Mouse (Mus musculus) kidney, adult 18-20 months (tissue): Measurements from ENCODE around the gene Tex14.

Experiments
- DNase-seq: peaks from one replicate; pipeline ENCODE4 v3.0.0; 2021

Tex14 gene

GRCm38 (mm10) chr11:87573751-87574150 is 168.9 kb downstream of the Tex14 start:
- DNase-seq: no peak

DNA sequence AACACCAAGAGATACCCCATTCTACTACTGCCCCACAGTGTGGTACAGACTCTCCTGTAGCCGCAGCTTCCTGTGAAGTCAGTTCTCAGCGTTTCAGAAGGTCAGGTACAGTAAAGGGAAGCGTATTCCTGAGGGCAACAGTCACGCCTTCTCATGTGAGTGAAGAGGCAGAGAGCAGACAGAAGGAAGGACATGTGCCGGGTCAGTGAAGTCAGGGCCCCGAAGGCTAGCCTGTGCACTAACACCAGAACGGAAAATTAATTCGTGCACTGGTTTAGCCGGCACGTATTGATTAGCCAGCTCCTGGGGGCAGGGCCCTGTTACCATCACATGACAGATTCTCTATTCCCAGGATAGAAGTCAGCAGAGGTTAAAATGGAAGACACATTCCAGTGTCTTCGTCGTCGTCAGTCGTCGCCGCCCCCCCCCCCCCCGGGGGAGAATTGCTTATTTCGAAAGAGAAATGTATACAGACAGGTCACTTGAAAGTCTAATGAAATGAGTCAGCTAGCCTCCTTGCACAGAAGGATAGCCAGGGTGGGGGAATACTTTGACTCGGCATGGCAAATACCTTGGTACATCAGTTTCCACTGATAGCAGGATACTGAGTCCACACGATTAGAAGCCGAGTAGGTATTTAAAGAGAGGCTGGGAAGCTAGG is 169.8 kb downstream of the Tex14 start:
- no peak for DNase-seq

DNA sequence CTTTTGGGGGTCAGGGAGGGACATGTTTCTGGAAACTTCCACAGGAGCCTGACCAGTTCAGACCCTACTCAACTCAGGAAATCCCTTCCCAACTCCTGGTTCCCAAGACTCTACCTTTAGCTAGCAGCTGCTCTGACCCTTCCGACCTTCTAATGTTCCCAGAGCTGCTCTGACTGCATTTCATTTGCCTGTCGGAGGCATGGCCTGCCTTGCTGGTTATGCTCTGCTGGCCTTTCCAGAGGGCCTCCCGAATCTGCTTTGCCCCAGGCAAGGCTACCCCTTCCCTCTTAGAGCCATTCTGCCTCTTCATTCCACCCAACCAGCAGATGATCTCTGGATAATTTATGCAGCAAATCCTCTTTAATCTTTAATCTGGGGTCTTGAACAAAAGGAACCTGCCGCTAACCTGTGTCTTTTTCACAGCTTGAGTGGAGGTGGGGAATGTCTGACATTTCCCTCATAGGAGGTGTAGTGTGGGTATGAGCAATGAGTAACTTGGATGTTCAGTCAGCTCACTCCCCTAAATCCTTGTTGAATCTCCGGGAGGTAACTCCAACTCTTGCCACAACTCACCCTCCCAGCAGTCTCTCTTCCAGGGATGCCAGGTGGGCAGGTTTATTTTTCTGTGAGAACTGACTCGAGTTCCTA is 172.9 kb downstream of the Tex14 start:
- peak; percentile 43 for DNase-seq

GRCm38 (mm10) chr11:87578249-87578962 is 173.5 kb downstream of the Tex14 start:
- peak; percentile 78 for DNase-seq

DNA sequence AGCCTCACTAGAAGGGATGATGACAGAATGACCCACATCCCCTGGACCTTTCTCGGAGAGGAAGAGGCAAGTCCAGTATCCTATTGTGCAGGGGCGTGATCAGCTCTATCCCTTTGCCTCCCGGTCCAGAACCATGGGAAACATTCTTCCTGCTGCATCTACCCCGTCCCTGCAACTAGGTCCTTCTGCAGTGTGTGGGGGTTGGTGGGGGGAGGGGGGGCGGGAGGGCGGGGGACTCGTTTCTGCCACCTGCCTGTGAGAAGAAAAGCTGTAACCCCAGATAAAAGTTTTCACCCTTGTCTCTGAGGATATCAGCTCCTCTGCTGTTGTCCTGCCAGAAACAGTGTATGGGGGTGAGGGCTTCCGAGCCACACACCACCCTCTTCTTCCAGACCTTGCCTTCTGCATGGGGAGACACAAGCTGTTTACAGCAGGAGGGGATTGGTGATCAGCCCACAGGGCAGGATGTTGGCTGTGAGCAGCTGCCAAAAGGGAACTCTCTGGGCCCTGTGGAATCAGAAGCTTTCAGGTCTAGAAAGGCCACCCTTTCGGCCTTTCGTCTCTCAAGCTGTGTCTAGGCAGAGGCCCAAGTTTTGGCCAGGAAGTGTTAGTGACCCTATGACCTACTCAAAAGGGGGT is 174.2 kb downstream of the Tex14 start:
- DNase-seq: peak; percentile 42

GRCm38 (mm10) chr11:87579713-87580112 is 174.8 kb downstream of the Tex14 start:
- DNase-seq: no peak

- DNase-seq: no peak
Observed at GRCm38 (mm10) chr11:87580543-87581085, 175.7 kb downstream of the Tex14 start.

DNA sequence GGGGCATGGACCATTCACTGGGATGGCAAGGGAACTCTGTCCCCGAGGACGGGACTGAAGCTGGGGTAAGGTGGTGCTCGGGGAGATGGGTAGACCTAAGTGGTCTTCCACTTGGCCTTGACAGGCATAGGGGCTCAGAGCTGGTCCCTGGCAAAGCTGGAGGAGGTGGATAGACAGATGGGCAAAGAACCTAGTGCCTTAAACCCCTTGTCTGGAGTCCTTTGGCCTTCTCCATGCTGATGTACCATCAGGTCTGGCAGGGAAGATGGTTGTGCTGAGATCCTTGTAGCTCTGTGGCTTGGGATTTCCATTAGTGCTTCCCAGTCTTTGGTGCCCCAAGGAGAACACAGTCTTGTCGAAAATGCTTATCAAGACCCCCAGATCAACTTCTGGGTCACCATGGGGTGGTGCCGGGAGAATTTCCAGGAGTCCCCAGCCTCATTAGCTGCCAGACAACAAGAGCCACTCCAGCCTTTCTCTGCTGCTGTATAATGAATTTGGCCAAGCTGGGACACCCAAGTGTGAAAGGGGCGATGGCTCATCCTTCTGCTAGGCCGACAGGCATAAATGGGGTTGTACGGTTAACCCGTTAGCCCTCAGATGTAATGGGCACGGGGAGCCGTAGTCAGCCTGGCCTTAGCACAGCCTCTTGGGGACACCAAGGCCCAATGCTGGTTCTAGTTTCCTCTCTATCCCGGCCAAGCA is 176.4 kb downstream of the Tex14 start:
- no peak for DNase-seq

DNA sequence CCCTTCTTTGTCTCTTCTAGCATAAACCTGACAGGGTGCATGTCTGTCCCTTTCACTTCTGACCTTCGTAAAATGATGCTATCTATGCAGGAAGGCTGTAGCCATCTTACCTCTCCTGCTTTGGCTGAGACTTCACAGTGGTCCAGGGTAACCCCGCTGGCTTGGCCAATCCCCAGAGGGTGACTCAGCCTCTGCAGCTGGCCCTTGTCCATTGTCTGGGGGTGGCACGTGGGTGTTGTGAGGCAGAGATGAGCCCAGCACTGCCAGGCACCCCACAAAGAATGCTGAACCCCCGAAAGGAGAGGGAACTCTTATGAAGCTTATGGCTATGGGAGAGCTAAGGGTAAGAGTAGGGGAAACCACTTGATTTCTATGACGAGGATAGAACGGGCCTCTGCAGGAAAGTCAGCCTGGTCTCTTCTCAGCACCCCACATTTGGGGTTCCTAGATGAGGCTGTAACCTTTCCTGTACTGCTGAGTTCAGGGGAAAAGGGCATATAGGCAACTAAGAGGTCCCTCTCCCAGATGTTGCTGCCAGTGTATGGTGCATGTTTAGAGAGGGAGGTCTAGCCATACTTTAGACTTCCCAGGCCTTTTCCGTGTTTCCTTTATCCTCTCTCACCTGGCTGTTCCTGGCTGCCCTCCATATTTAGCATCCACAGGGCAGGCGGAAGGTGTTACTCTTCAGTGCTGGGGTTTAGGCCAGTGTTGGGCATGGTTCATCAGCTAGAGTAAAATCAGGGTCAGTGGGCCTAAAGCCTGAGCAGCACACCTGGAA is 177.3 kb downstream of the Tex14 start:
- DNase-seq: no peak

DNA sequence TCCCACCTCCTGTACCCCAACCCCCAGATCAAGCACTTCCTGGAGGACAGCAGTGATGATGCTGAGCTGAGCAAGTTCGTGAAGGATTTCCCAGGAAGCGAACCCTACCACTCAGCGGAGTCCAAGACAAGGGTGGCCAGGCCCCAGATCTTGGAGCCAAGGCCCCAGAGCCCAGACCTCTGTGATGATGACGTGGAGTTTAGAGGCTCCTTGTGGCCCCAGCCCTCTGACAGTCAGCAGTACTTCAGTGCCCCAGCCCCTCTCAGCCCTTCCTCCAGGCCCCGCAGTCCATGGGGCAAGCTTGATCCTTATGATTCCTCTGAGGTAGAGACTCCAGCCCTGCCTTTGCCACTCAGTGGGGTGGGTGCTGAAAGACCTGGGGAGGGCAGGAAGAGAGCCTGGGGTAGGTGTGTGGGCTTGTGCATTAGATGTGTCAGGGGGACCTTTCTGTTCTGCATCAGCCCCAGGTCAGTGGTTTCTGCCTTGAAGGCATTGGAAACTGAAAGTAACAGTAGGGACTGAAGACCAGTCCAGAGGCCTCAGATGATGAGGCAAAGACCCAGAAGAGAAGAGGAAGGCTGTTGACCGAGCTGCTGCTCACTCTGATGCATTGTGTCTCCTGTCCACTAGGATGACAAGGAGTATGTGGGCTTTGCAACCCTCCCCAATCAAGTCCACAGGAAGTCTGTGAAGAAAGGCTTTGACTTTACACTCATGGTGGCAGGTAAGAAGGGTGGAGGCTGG is 178.6 kb downstream of the Tex14 start:
- no peak for DNase-seq

GRCm38 (mm10) chr11:87584711-87585505 is 180.0 kb downstream of the Tex14 start:
- DNase-seq: peak; percentile 46

DNA sequence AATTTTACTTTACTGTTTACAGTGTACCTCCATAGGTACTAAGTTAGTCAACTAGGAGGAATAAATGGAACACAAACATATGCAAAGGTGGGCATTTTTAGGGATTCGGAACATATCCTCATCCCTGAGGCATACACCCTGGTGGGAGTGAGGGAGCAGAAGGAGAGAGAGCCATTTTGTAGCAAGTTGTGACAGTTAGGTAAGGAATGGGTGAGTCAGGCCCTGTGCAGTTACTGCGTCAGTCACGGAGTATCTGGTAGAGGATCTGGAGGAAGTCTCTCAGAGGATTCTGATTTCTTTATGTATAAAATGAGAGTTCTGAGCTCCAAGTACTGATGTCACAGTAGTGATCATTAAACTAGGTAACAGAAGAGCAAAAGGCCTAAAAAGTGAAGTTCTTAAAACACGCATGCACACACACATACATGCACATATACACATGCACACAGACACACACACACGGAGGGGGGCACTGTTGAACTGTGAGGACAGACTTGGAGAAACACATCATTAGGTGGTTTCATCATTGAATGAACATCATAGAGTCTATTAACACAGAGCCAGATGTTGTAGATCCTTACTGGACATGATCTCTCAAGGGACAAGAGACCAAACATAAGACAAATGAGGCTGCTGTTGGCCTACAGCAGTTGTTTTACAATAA is 182.5 kb downstream of the Tex14 start:
- DNase-seq: no peak

GRCm38 (mm10) chr11:87589605-87590004 is 184.7 kb downstream of the Tex14 start:
- DNase-seq: no peak

DNA sequence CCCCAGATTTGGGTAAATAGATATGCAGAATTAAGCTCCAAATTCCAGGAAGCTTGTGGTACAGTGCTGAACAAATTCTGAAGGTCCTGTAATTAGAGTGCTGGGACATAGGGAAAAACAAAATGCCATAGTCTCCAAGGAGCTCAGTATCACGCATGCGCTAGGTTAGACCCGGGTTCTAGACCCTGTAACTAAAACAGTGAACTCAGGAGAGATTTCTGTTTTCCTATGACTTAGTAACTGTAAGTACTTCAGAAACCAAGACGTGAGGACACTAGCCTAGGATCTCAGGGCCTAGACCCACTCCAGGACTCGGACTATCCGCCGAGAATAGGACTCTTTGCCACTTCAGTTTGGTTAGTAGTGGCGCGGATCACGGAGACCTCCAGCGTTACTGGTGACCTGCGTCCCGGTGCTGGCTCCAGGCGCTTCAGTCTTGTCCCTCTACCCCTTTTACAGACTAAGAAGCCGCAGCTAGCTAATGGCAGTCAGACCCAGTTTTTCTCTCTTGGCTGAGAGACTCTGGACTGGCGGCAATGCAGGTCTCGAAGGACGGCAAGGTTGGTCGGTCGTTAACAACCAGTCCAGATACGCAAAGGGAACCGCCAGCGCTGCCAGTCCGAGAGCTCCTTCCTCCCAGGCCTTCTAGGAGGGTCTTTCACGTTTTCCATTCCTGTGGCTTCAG is 186.1 kb downstream of the Tex14 start:
- peak; percentile 61 for DNase-seq

DNA sequence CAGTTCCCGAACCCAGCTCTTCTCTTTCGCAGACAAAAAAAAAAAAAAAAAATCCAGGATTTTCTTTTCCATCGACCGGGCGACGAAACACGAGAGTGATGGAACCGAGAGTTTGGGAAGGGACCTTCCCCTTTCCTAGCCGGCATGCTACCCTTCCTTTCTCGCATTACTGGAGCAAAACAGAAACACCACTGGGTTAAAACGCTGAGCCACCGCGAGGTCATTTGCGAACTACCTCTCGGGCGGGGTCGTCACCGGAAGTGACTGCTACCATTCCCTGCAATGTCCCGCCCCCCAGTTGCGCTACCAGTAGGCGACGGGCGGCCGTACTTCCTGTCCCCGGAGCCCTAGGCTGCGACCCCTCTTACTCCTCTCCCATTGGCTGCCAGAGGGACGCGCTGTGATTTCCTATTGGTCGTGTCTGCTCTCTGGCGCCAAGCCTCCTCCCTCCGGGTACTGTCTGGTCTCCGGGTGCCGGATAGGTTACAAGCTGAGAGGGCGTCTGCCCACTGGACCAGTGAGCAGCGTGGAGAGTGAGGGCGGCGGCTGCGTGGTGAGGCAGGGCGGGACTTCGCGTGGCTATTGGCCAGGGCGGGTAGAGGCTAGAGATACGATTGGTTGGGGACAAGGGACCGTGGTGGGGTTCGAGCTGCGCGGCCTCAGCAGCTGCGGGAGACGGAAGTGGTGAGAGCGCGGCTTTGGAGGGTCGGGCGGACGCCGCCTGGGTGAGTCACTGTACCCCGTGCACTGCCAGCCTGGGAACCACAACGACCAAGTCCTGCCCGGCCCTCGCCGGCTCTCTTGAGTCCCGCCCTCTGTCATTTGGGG is 186.9 kb downstream of the Tex14 start, which contains the start of gene Mtmr4:
Gene Mtmr4 (plus strand): TSS at position 637 of the 828 bp plus-strand sequence.
- DNase-seq: peak; percentile 98

GRCm38 (mm10) chr11:87592354-87592695 is 187.5 kb downstream of the Tex14 start:
- no peak for DNase-seq

DNA sequence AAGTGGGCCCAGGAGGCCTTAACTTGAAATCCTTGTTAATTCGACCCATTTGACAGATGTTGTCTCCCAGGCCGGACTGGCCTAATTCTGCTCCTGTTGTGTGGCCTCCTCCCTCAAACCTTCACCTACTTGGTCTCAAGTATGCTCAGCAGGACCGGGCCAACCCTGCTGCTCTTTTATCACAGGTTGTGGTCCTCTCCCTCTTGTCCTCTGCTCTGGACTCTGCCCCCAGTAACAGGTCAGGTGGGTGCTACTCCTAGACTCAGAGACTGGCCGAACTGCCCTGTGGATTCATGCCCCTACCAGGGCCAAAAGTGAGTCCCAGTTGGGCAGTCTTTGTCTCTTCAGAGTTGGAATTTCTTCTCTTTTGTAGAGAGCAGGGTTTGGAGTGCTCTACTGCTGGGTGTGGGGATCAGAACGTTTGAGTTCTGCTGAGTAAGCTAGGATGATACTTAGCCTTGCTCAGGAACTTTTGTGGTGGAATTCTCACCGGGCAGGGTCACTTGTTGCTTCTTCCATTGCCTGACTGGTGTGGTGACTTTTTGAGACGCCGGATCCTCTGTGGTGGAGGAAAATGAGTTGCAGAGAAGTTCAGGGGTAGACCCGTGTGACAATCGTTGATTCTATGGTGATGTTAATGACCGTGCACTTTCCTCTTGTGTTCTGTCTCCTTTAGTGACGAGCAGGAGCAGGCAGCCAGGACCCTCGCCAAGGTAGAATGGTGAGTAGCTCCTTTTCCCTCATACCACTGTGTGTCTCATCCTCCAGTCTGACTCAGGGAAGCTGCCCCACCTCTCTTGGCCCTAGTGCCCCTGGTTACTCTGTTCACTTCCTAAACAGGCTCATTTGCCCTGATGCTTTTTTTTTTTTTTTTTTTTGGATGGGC is 188.1 kb downstream of the Tex14 start:
- peak; percentile 71 for DNase-seq
